ENCODE assay signal across 28 mouse cellular contexts in the genomic region with DNA sequence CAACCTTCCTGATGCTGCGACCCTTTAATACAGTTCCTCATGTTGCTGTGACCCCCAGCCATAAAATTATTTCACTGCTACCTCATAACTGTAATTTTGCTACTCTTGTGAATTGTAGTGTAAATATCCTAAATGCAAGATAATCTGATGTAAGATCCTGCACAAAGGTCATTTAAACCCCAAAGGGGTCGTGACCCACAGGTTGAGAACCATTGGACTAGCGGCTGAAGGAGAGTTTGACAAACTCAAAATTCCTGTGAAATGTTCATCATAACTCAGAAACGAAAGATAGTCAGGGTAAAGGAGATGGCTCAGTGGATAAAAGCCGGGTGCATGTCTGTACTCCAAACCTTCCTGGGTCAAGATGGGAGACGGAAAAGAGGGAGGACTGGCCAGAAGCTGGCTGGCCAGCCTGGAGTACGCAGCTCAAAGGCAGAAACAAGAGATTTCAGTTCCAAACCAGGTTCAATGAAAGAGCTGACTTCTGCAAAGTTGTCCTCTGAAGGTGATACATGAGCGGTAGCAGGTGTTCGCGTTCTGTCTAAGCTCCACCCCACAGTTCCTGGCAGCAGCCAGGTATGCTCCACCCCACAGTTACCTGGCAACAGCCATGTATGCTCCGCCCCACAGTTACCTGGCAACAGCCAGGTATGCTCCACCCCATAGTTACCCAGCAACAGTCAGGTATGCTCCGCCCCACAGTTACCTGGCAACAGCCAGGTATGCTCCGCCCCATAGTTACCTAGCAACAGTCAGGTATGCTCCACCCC. TPM values are rescaled to one million over a fixed set of nuclear protein-coding genes. Genes with fewer than 3 reads are reported as not detected.
DNase-seq lines count a peak whose midpoint lies in the region; ATAC-seq and TF ChIP-seq lines count a peak whose summit lies in the region.
"Had no signal": no experiment of that assay in that cellular context is flagged by ENCODE, and none has a peak within 500 bp of the region (broad histone marks: within the 10 kb centered on the region; RNA-seq: fewer than 3 reads in every experiment).

No protein-coding gene starts in this region.

- H3K9ac ChIP-seq in lung, embryonic 16.5 days (ENCODE audit: low read length), result no peak overlapping the region
- no peak overlapping the region for H3K9ac ChIP-seq in intestine, postnatal 0 days (ENCODE audit: low read depth, low read length)
- H3K9ac ChIP-seq in forebrain, embryonic 11.5 days (ENCODE audit: low read length), result no peak overlapping the region
- H3K9ac ChIP-seq: heart, embryonic 12.5 days; liver, embryonic 13.5 days; neural tube, embryonic 15.5 days had no signal

- peak; percentile 81 for ATAC-seq in lung, embryonic 16.5 days (ENCODE audit: low read depth)
- peak; percentile 60; the same call in 1 of the 2 replicates for ATAC-seq in intestine, postnatal 0 days
- no peak for ATAC-seq in forebrain, embryonic 11.5 days (replicated peaks; ENCODE audit: low FRiP score)
- no peak for ATAC-seq in frontal cortex, adult (ENCODE audit: low TSS enrichment)
- ATAC-seq: activated CD4-positive, CD25-positive, alpha-beta regulatory T cell, adult 4 months had no signal

- TF ChIP-seq POLR2A in lung, adult 2 months (IDR thresholded peaks at IDR 0.05; ENCODE audit: borderline replicate concordance, extremely low read depth, low read depth, low read length), result no peak

- TF ChIP-seq CTCF in lung, adult 2 months (IDR thresholded peaks at IDR 0.05; ENCODE audit: insufficient read depth, low read length), result no peak
- no peak for TF ChIP-seq CTCF in intestine, postnatal 0 days (IDR thresholded peaks at IDR 0.05; ENCODE audit: low read depth)

- no peak overlapping the region for H3K4me2 ChIP-seq in lung, embryonic 16.5 days (ENCODE audit: low read depth, low read length)
- no peak overlapping the region for H3K4me2 ChIP-seq in intestine, postnatal 0 days (replicated peaks; ENCODE audit: low read depth)
- H3K4me2 ChIP-seq in forebrain, embryonic 11.5 days (ENCODE audit: low read depth, low read length, severe bottlenecking), result no peak overlapping the region
- H3K4me2 ChIP-seq: heart, embryonic 12.5 days; liver, embryonic 13.5 days; neural tube, embryonic 15.5 days had no signal

- H3K27ac ChIP-seq in lung, embryonic 16.5 days (ENCODE audit: low read length), result no peak overlapping the region
- H3K27ac ChIP-seq in embryonic facial prominence, embryonic 10.5 days (replicated peaks), result no peak overlapping the region
- H3K27ac ChIP-seq in intestine, postnatal 0 days (ENCODE audit: low read depth, low read length), result no peak overlapping the region
- H3K27ac ChIP-seq in forebrain, embryonic 11.5 days (ENCODE audit: low read depth, low read length), result no peak overlapping the region
- H3K27ac ChIP-seq: forebrain, embryonic 10.5 days; kidney, postnatal 0 days; liver, embryonic 13.5 days; macrophage; midbrain, embryonic 10.5 days; neural tube, embryonic 15.5 days had no signal

- no peaks in the 10 kb centered on the region for H3K4me1 ChIP-seq in lung, embryonic 16.5 days (replicated peaks; ENCODE audit: control insufficient read depth, insufficient read depth, low read length)
- H3K4me1 ChIP-seq in lung, adult 2 months (ENCODE audit: control insufficient read depth, insufficient read depth, low read length), result no peaks in the 10 kb centered on the region
- H3K4me1 ChIP-seq in embryonic facial prominence, embryonic 10.5 days, result peaks cover 5% of the 10 kb centered on the region
- no peaks in the 10 kb centered on the region for H3K4me1 ChIP-seq in intestine, postnatal 0 days (replicated peaks; ENCODE audit: control insufficient read depth, insufficient read depth, low read length)
- H3K4me1 ChIP-seq in forebrain, embryonic 11.5 days (replicated peaks; ENCODE audit: control insufficient read depth, insufficient read depth, low read length), result no peaks in the 10 kb centered on the region
- H3K4me1 ChIP-seq: heart, embryonic 12.5 days; liver, embryonic 13.5 days; midbrain, embryonic 10.5 days; neural tube, embryonic 15.5 days had no signal

- no peak for DNase-seq in lung, adult 2 months
- peak; percentile 86 for DNase-seq in ES-CJ7 (ENCODE audit: low read depth, low spot score)
- peak; percentile 13 for DNase-seq in embryonic facial prominence, embryonic 10.5 days (ENCODE audit: low spot score)
- DNase-seq in forebrain, embryonic 11.5 days (ENCODE audit: low spot score), result no peak
- no peak for DNase-seq in cerebellum, postnatal 4 days (ENCODE audit: low spot score in 2 of 2)
- DNase-seq: adrenal gland, postnatal 10 days; cerebellum, adult 18-20 months; cerebellum, postnatal 14 days; heart, postnatal 10 days; kidney, adult 2 months; layer of hippocampus, adult 9-11 months; liver, embryonic 13.5 days; right cerebral cortex, adult 18-20 months; right cerebral cortex, postnatal 4 days; thymus, adult 2 months; thymus, postnatal 4 days had no signal

- H3K27me3 ChIP-seq in lung, embryonic 16.5 days (ENCODE audit: control insufficient read depth, insufficient read depth, low read depth, low read length), result no peaks in the 10 kb centered on the region
- no peaks in the 10 kb centered on the region for H3K27me3 ChIP-seq in embryonic facial prominence, embryonic 10.5 days (replicated peaks; ENCODE audit: low read depth, poor library complexity, severe bottlenecking)
- H3K27me3 ChIP-seq in intestine, postnatal 0 days (replicated peaks; ENCODE audit: control insufficient read depth, insufficient read depth, low read length), result no peaks in the 10 kb centered on the region
- H3K27me3 ChIP-seq in forebrain, embryonic 11.5 days (ENCODE audit: control insufficient read depth, insufficient read depth, low read length), result no peaks in the 10 kb centered on the region
- H3K27me3 ChIP-seq: CH12.LX; liver, embryonic 13.5 days; neural tube, embryonic 15.5 days had no signal

- no peak overlapping the region for H3K4me3 ChIP-seq in lung, embryonic 16.5 days (ENCODE audit: low read length)
- no peak overlapping the region for H3K4me3 ChIP-seq in lung, adult 2 months (replicated peaks; ENCODE audit: extremely low read depth, low read depth, low read length)
- no peak overlapping the region for H3K4me3 ChIP-seq in embryonic facial prominence, embryonic 10.5 days
- no peak overlapping the region for H3K4me3 ChIP-seq in intestine, postnatal 0 days (ENCODE audit: low read depth, low read length)
- H3K4me3 ChIP-seq in forebrain, embryonic 11.5 days (ENCODE audit: low read depth, low read length), result no peak overlapping the region
- H3K4me3 ChIP-seq: forebrain, embryonic 10.5 days; heart, embryonic 12.5 days; liver, embryonic 13.5 days; midbrain, embryonic 10.5 days; neural tube, embryonic 15.5 days had no signal

- no peaks in the 10 kb centered on the region for H3K9me3 ChIP-seq in lung, embryonic 16.5 days (ENCODE audit: control insufficient read depth, low read length)
- no peaks in the 10 kb centered on the region for H3K9me3 ChIP-seq in embryonic facial prominence, embryonic 10.5 days
- no peaks in the 10 kb centered on the region for H3K9me3 ChIP-seq in intestine, postnatal 0 days (ENCODE audit: control insufficient read depth)
- no peaks in the 10 kb centered on the region for H3K9me3 ChIP-seq in forebrain, embryonic 11.5 days (ENCODE audit: control insufficient read depth, low read length)
- H3K9me3 ChIP-seq: forebrain, embryonic 10.5 days; heart, embryonic 12.5 days; liver, embryonic 13.5 days; midbrain, embryonic 10.5 days; neural tube, embryonic 15.5 days had no signal

- H3K36me3 ChIP-seq in lung, embryonic 16.5 days (ENCODE audit: control insufficient read depth, insufficient read depth, low read length), result no peaks in the 10 kb centered on the region
- H3K36me3 ChIP-seq in embryonic facial prominence, embryonic 10.5 days (replicated peaks), result no peaks in the 10 kb centered on the region
- no peaks in the 10 kb centered on the region for H3K36me3 ChIP-seq in intestine, postnatal 0 days (ENCODE audit: control insufficient read depth, insufficient read depth)
- H3K36me3 ChIP-seq in forebrain, embryonic 11.5 days (ENCODE audit: control insufficient read depth, insufficient read depth, low read length), result no peaks in the 10 kb centered on the region
- H3K36me3 ChIP-seq: forebrain, embryonic 10.5 days; heart, embryonic 12.5 days; liver, embryonic 13.5 days; midbrain, embryonic 10.5 days; neural tube, embryonic 15.5 days had no signal

- 45% methylated on average over 13 of the region's 13 CpGs for WGBS in lung, embryonic 16.5 days
- 53% methylated on average over 13 of the region's 13 CpGs for WGBS in lung, adult 2 months
- 44% methylated on average over 13 of the region's 13 CpGs for WGBS in embryonic facial prominence, embryonic 10.5 days
- WGBS in intestine, postnatal 0 days, result 50% methylated on average over 13 of the region's 13 CpGs
- WGBS in forebrain, embryonic 11.5 days, result 61% methylated on average over 13 of the region's 13 CpGs

RNA-seq across cellular contexts. Expression of a gene that starts 13.5 kb away (rescaled TPM):
- 194 and 197 TPM in 2 replicates for polyA plus RNA-seq in lung, embryonic 16.5 days (2015; fragmentation: Nextera tagmentation; extraction: Ambion mirVana)
- 25.3 and 26.4 TPM in 2 replicates for polyA plus RNA-seq in lung, adult 2 months (2012; rRNA removed)
- 152 and 156 TPM in 2 replicates for polyA plus RNA-seq in embryonic facial prominence, embryonic 10.5 days (2016; fragmentation: Nextera tagmentation; extraction: Ambion mirVana)
- 153 and 163 TPM in 2 replicates for polyA plus RNA-seq in intestine, postnatal 0 days (2015; fragmentation: Nextera tagmentation; extraction: Ambion mirVana)
- polyA plus RNA-seq in forebrain, embryonic 11.5 days (2014; fragmentation: Nextera tagmentation; extraction: Ambion mirVana), result 147 and 154 TPM in 2 replicates

RNA-seq across cellular contexts. Expression of a gene that starts 32.4 kb away (rescaled TPM):
- polyA plus RNA-seq in lung, embryonic 16.5 days (2015; fragmentation: Nextera tagmentation; extraction: Ambion mirVana), result 0.43 and 0.49 TPM in 2 replicates
- 0.15 and 0.20 TPM in 2 replicates for polyA plus RNA-seq in lung, adult 2 months (2012; rRNA removed)
- polyA plus RNA-seq in embryonic facial prominence, embryonic 10.5 days (2016; fragmentation: Nextera tagmentation; extraction: Ambion mirVana), result not detected in 2 replicates
- 0.20 and 0.59 TPM in 2 replicates for polyA plus RNA-seq in intestine, postnatal 0 days (2015; fragmentation: Nextera tagmentation; extraction: Ambion mirVana)
- not detected in 2 replicates for polyA plus RNA-seq in forebrain, embryonic 11.5 days (2014; fragmentation: Nextera tagmentation; extraction: Ambion mirVana)
- polyA plus RNA-seq: forebrain, embryonic 10.5 days; hindbrain, embryonic 11.5 days; midbrain, embryonic 10.5 days; neural tube, embryonic 15.5 days had no signal

Comparison
In these comparisons a context has a peak if more than half of its experiments do, and no peak if none do; other contexts are left out.
1. ATAC-seq: peak in lung, embryonic 16.5 days (single experiment) and intestine, postnatal 0 days (single experiment); none in forebrain, embryonic 11.5 days (single experiment) and frontal cortex, adult (single experiment).
2. DNase-seq: peak in ES-CJ7 (single experiment) and embryonic facial prominence, embryonic 10.5 days (single experiment); none in lung, adult 2 months (single experiment), forebrain, embryonic 11.5 days (single experiment) and cerebellum, postnatal 4 days (0 of 2).